Mouse (Mus musculus): ENCODE measurements at regions not wholly inside any gene's neighbourhood (a gene's known extent, or its start where the extent isn't known, plus 50 kb on each side); places are given as distances from the start of the nearest gene placed in this dataset.

DNA sequence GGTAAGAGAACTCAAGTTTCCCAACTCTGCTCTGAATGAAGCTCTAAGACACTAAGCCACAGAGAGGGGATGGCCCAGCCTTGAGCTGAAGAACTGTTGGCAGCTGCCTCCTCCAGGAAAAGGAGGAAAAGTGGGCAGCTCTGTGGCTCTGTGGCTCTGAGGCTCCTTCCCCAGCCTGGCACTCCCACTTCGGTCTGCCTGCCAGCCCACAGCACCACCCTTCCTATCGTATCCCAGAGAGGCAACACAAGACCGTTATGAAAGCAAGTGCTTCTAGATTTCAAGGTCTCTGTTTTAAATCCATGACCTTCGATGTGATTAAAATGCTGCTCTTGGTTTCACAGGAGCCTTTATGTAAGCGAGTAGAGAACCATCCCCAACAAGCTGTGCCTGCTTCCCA is 53.5 kb upstream of the Kcna5 start:
- DNase-seq, result no peak

- no peak for DNase-seq
Measured at GRCm38 (mm10) chr6:126587476-126587875, 52.3 kb upstream of the Kcna5 start.

DNA sequence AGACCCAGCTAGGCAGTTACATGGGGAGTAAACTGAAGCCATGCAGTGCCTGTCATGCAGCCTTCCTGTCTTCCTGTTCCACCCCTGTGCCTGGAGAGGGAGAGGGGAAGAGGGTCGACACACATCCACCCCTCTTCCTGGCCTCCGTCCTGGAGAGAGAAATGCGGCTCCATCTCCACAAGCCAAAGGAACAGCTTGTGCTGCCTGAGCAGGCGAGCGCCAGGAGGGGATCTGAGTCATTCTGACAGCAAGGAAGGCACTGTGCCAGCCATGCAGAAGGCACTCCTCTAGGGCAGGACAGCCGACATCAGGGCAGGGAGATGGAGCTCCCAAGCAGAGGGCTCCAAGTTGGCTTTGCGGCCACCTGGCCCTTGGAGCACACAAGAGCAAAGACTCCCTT is 50.6 kb upstream of the Kcna5 start:
- peak; percentile 80 for DNase-seq

All from right cerebral cortex, postnatal 4 days (tissue).